Mouse (Mus musculus) myocyte (in vitro differentiated cells): ENCODE measurements at regions not wholly inside any gene's neighbourhood (a gene's known extent, or its start where the extent isn't known, plus 50 kb on each side); places are given as distances from the start of the nearest gene placed in this dataset.

Experiments used
- POLR2A ChIP-seq: IDR thresholded peaks from one replicate; pipeline ENCODE4 v1.6.1; 2011; ENCODE audit warnings: low read depth, mild to moderate bottlenecking, control low read depth, moderate library complexity; ENCODE audit not compliant: insufficient read length
- REST ChIP-seq: IDR thresholded peaks from one replicate; pipeline ENCODE4 v1.6.1; 2011; ENCODE audit warnings: mild to moderate bottlenecking, control low read depth, moderate library complexity; ENCODE audit not compliant: insufficient read depth, insufficient read length

DNA sequence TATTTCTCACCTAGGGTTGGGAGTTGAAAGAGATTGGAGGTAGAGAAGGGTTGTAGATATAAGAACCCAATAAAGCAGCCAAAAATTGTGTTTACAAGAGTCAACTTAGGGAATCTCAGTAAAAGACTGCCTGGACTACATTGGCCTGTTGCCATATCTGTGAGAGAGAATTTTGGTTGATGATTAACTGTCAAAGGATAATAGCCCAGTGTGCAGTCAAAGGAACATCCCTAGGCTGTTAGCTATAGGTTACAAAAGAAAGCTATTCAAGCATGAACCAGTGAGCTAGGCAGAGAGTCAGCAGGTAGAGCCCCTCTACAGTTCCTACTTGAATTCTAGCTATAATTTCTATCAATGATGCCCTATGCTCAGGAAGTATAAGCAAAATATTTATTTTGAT lies 419.0 kb downstream of the Car8 start:
- TF ChIP-seq POLR2A = no peak
- TF ChIP-seq REST = no peak
